Mouse (Mus musculus): ENCODE data around the gene Gm26602. TPM values are rescaled to one million over a fixed set of nuclear protein-coding genes. Genes with fewer than 3 reads are reported as not detected.
A peak's percentile ranks its signal among the peaks of the same experiment; 100 is the strongest.
"Not testable (repeated sequence)": the region's sequence is repeated elsewhere in the genome, so short reads cannot be mapped to it uniquely, and the experiment has no call there.

Gene Gm26602
- total and polyA plus RNA-seq, 3 experiments: not detected

- DNase-seq: not testable (repeated sequence)
Measured at GRCm38 (mm10) chr10:79959412-79959811, 48.8 kb downstream of the Gm26602 start.

GRCm38 (mm10) chr10:79959847-79960601, 49.4 kb downstream of the Gm26602 start, which contains the start of gene Wdr18:
Gene Wdr18 (plus strand): TSS chr10:79960152.
- DNase-seq: peak; percentile 100

Small RNA genes within 50 kb of the gene (microRNA-seq; reads per million reads assigned to microRNA genes)
- gene Mir6910: 0 reads per million in 2 experiments

Other genes with a start within 250 kb of the Gm26602 start
Only the 30 nearest of the 35 such genes appear.
- 1 to 10 TPM; 1.0 to 2.2 TPM for gene Gzmm, start 221.8 kb upstream of the Gm26602 start, total RNA-seq (2021)
- gene Gzmm, start 221.8 kb upstream of the Gm26602 start, polyA plus RNA-seq (2012; rRNA removed): 0.52 and 0.55 TPM in 2 replicates
- gene Bsg, start 206.4 kb upstream of the Gm26602 start, total RNA-seq (2021): 100 to 1,000 TPM; 588 to 674 TPM
- gene Bsg, start 206.4 kb upstream of the Gm26602 start, polyA plus RNA-seq (2012; rRNA removed): 314 and 321 TPM in 2 replicates
- 1 to 10 TPM; 5.9 to 6.0 TPM for gene Hcn2, start 194.2 kb upstream of the Gm26602 start, total RNA-seq (2021)
- 20.2 and 27.8 TPM in 2 replicates for gene Hcn2, start 194.2 kb upstream of the Gm26602 start, polyA plus RNA-seq (2012; rRNA removed)
- 10 to 100 TPM; 55.4 to 62.8 TPM for gene Polrmt, start 164.3 kb upstream of the Gm26602 start, total RNA-seq (2021)
- gene Polrmt, start 164.3 kb upstream of the Gm26602 start, polyA plus RNA-seq (2012; rRNA removed): 87.6 and 89.0 TPM in 2 replicates
- not detected for gene Fgf22, start 155.8 kb upstream of the Gm26602 start, total RNA-seq (2021)
- gene Fgf22, start 155.8 kb upstream of the Gm26602 start, polyA plus RNA-seq (2012; rRNA removed): 0.18 and 0.68 TPM in 2 replicates
- 10 to 100 TPM; 51.6 to 51.8 TPM for gene Rnf126, start 143.9 kb upstream of the Gm26602 start, total RNA-seq (2021)
- gene Rnf126, start 143.9 kb upstream of the Gm26602 start, polyA plus RNA-seq (2012; rRNA removed): 222 and 226 TPM in 2 replicates
- gene Fstl3, start 133.6 kb upstream of the Gm26602 start, total RNA-seq (2021): 10 to 100 TPM in 1 of 2 experiments, 1 to 10 TPM in 1; 10.0 to 37.2 TPM
- gene Fstl3, start 133.6 kb upstream of the Gm26602 start, polyA plus RNA-seq (2012; rRNA removed): 47.0 and 74.7 TPM in 2 replicates
- gene Prss57, start 119.9 kb upstream of the Gm26602 start, total RNA-seq (2021): under 1 TPM in 1 of 2 experiments, not detected in 1; 0.21 TPM
- 0.28 TPM in 1 of 2 replicates, not detected in the other for gene Prss57, start 119.9 kb upstream of the Gm26602 start, polyA plus RNA-seq (2012; rRNA removed)
- gene Palm, start 117.3 kb upstream of the Gm26602 start, total RNA-seq (2021): 100 to 1,000 TPM in 1 of 2 experiments, 10 to 100 TPM in 1; 68.1 to 105 TPM
- 138 and 146 TPM in 2 replicates for gene Palm, start 117.3 kb upstream of the Gm26602 start, polyA plus RNA-seq (2012; rRNA removed)
- under 1 TPM; 0.31 to 0.32 TPM for gene Misp, start 89.9 kb upstream of the Gm26602 start, total RNA-seq (2021)
- 0.03 and 0.10 TPM in 2 replicates for gene Misp, start 89.9 kb upstream of the Gm26602 start, polyA plus RNA-seq (2012; rRNA removed)
- gene Ptbp1, start 56.4 kb upstream of the Gm26602 start, total RNA-seq (2021): 100 to 1,000 TPM; 217 to 332 TPM
- gene Ptbp1, start 56.4 kb upstream of the Gm26602 start, polyA plus RNA-seq (2012; rRNA removed): 175 and 259 TPM in 2 replicates
- under 1 TPM; 0.62 to 0.63 TPM for gene Prtn3, start 36.4 kb upstream of the Gm26602 start, total RNA-seq (2021)
- gene Prtn3, start 36.4 kb upstream of the Gm26602 start, polyA plus RNA-seq (2012; rRNA removed): 3.4 and 4.1 TPM in 2 replicates
- gene Plppr3, start 36.2 kb upstream of the Gm26602 start, total RNA-seq (2021): 1 to 10 TPM; 1.2 to 2.2 TPM
- 4.2 and 4.6 TPM in 2 replicates for gene Plppr3, start 36.2 kb upstream of the Gm26602 start, polyA plus RNA-seq (2012; rRNA removed)
- gene Elane, start 24.6 kb upstream of the Gm26602 start, total RNA-seq (2021): under 1 TPM; 0.49 to 0.79 TPM
- gene Elane, start 24.6 kb upstream of the Gm26602 start, polyA plus RNA-seq (2012; rRNA removed): 0.34 and 1.1 TPM in 2 replicates
- 1,000 to 10,000 TPM; 2,358 to 4,405 TPM for gene Cfd, start 20.0 kb upstream of the Gm26602 start, total RNA-seq (2021)
- gene Cfd, start 20.0 kb upstream of the Gm26602 start, polyA plus RNA-seq (2012; rRNA removed): 4,988 and 13,425 TPM in 2 replicates
- 10 to 100 TPM; 38.4 to 43.0 TPM for gene Med16, start 1.9 kb upstream of the Gm26602 start, total RNA-seq (2021)
- 126 and 132 TPM in 2 replicates for gene Med16, start 1.9 kb upstream of the Gm26602 start, polyA plus RNA-seq (2012; rRNA removed)
- 1 to 10 TPM; 1.4 TPM for gene Kiss1r, start 6.1 kb downstream of the Gm26602 start, total RNA-seq (2021)
- 11.8 and 15.1 TPM in 2 replicates for gene Kiss1r, start 6.1 kb downstream of the Gm26602 start, polyA plus RNA-seq (2012; rRNA removed)
- gene R3hdm4, start 10.4 kb downstream of the Gm26602 start, total RNA-seq (2021): 10 to 100 TPM; 87.8 to 93.5 TPM
- 197 and 231 TPM in 2 replicates for gene R3hdm4, start 10.4 kb downstream of the Gm26602 start, polyA plus RNA-seq (2012; rRNA removed)
- 1 to 10 TPM; 4.6 to 6.5 TPM for gene Arid3a, start 16.2 kb downstream of the Gm26602 start, total RNA-seq (2021)
- 5.9 and 9.1 TPM in 2 replicates for gene Arid3a, start 16.2 kb downstream of the Gm26602 start, polyA plus RNA-seq (2012; rRNA removed)
- gene Wdr18, start 49.3 kb downstream of the Gm26602 start, total RNA-seq (2021): 10 to 100 TPM; 29.4 to 31.5 TPM
- 66.1 and 66.8 TPM in 2 replicates for gene Wdr18, start 49.3 kb downstream of the Gm26602 start, polyA plus RNA-seq (2012; rRNA removed)
- under 1 TPM in 1 of 2 experiments, not detected in 1; 0.31 TPM for gene Grin3b, start 59.9 kb downstream of the Gm26602 start, total RNA-seq (2021)
- 0.09 and 0.17 TPM in 2 replicates for gene Grin3b, start 59.9 kb downstream of the Gm26602 start, polyA plus RNA-seq (2012; rRNA removed)
- 100 to 1,000 TPM; 142 to 143 TPM for gene Tmem259, start 73.5 kb downstream of the Gm26602 start, total RNA-seq (2021)
- 619 and 624 TPM in 2 replicates for gene Tmem259, start 73.5 kb downstream of the Gm26602 start, polyA plus RNA-seq (2012; rRNA removed)
- gene Cnn2, start 77.7 kb downstream of the Gm26602 start, total RNA-seq (2021): 10 to 100 TPM; 29.5 to 50.1 TPM
- 53.0 and 58.8 TPM in 2 replicates for gene Cnn2, start 77.7 kb downstream of the Gm26602 start, polyA plus RNA-seq (2012; rRNA removed)
- 10 to 100 TPM; 18.4 to 22.9 TPM for gene Abca7, start 85.6 kb downstream of the Gm26602 start, total RNA-seq (2021)
- 28.6 TPM in 2 replicates for gene Abca7, start 85.6 kb downstream of the Gm26602 start, polyA plus RNA-seq (2012; rRNA removed)
- gene Arhgap45, start 105.8 kb downstream of the Gm26602 start, total RNA-seq (2021): 1 to 10 TPM; 3.9 to 6.7 TPM
- gene Arhgap45, start 105.8 kb downstream of the Gm26602 start, polyA plus RNA-seq (2012; rRNA removed): 11.0 and 14.6 TPM in 2 replicates
- gene Polr2e, start 128.9 kb downstream of the Gm26602 start, total RNA-seq (2021): 100 to 1,000 TPM in 1 of 2 experiments, 10 to 100 TPM in 1; 97.3 to 106 TPM
- gene Polr2e, start 128.9 kb downstream of the Gm26602 start, polyA plus RNA-seq (2012; rRNA removed): 111 and 122 TPM in 2 replicates
- 1,000 to 10,000 TPM; 1,287 to 1,377 TPM for gene Gpx4, start 136.3 kb downstream of the Gm26602 start, total RNA-seq (2021)
- gene Gpx4, start 136.3 kb downstream of the Gm26602 start, polyA plus RNA-seq (2012; rRNA removed): 1,827 and 2,443 TPM in 2 replicates
- gene Sbno2, start 194.7 kb downstream of the Gm26602 start, total RNA-seq (2021): 10 to 100 TPM; 38.5 to 59.3 TPM
- gene Sbno2, start 194.7 kb downstream of the Gm26602 start, polyA plus RNA-seq (2012; rRNA removed): 102 and 120 TPM in 2 replicates
- 100 to 1,000 TPM; 153 to 156 TPM for gene Stk11, start 204.9 kb downstream of the Gm26602 start, total RNA-seq (2021)
- 151 and 159 TPM in 2 replicates for gene Stk11, start 204.9 kb downstream of the Gm26602 start, polyA plus RNA-seq (2012; rRNA removed)
- gene Atp5d, start 227.8 kb downstream of the Gm26602 start, total RNA-seq (2021): 100 to 1,000 TPM; 654 to 778 TPM
- 5,895 and 6,727 TPM in 2 replicates for gene Atp5d, start 227.8 kb downstream of the Gm26602 start, polyA plus RNA-seq (2012; rRNA removed)

Data from adrenal gland, adult 2 months (tissue).